Mouse (Mus musculus): Measurements from ENCODE around the gene Gyg. TPM values are rescaled to one million over a fixed set of nuclear protein-coding genes. Genes with fewer than 3 reads are reported as not detected.
A peak's percentile ranks its signal among the peaks of the same experiment; 100 is the strongest.
"Not testable (repeated sequence)": the region's sequence is repeated elsewhere in the genome, so short reads cannot be mapped to it uniquely, and the experiment has no call there.

Gene Gyg
- polyA plus RNA-seq, 1 experiment, result 28.5 TPM

GRCm38 (mm10) chr3:20130456-20131349 is 24.4 kb downstream of the Gyg start:
- TF ChIP-seq CTCF (IDR thresholded peaks at IDR 0.05; ENCODE audit: borderline replicate concordance, extremely low read depth, insufficient read depth, insufficient read length), result no peak
- no peak for TF ChIP-seq POLR2A (IDR thresholded peaks at IDR 0.05; ENCODE audit: borderline replicate concordance, extremely low read depth, insufficient read depth, insufficient read length, poor library complexity, severe bottlenecking)
- DNase-seq (ENCODE audit: low read depth), result no peak

GRCm38 (mm10) chr3:20129491-20129890 is 25.6 kb downstream of the Gyg start:
- TF ChIP-seq CTCF (IDR thresholded peaks at IDR 0.05; ENCODE audit: borderline replicate concordance, extremely low read depth, insufficient read depth, insufficient read length), result no peak
- TF ChIP-seq POLR2A (IDR thresholded peaks at IDR 0.05; ENCODE audit: borderline replicate concordance, extremely low read depth, insufficient read depth, insufficient read length, poor library complexity, severe bottlenecking), result no peak
- DNase-seq (ENCODE audit: low read depth), result no peak

GRCm38 (mm10) chr3:20127047-20127595 is 28.0 kb downstream of the Gyg start:
- TF ChIP-seq CTCF (IDR thresholded peaks at IDR 0.05; ENCODE audit: borderline replicate concordance, extremely low read depth, insufficient read depth, insufficient read length), result peak; percentile 14; the same call in 1 of the 2 replicates
- TF ChIP-seq POLR2A (IDR thresholded peaks at IDR 0.05; ENCODE audit: borderline replicate concordance, extremely low read depth, insufficient read depth, insufficient read length, poor library complexity, severe bottlenecking), result no peak
- no peak for DNase-seq (ENCODE audit: low read depth)

GRCm38 (mm10) chr3:20125604-20126003 is 29.5 kb downstream of the Gyg start:
- DNase-seq (ENCODE audit: low read depth), result peak; percentile 6
- TF ChIP-seq POLR2A (IDR thresholded peaks at IDR 0.05; ENCODE audit: borderline replicate concordance, extremely low read depth, insufficient read depth, insufficient read length, poor library complexity, severe bottlenecking) (no peak), CTCF (IDR thresholded peaks at IDR 0.05; ENCODE audit: borderline replicate concordance, extremely low read depth, insufficient read depth, insufficient read length) (no peak)

GRCm38 (mm10) chr3:20121582-20121981 is 33.5 kb downstream of the Gyg start:
- not testable (repeated sequence) for DNase-seq (ENCODE audit: low read depth)

- DNase-seq (ENCODE audit: low read depth), result no peak
- TF ChIP-seq POLR2A (IDR thresholded peaks at IDR 0.05; ENCODE audit: borderline replicate concordance, extremely low read depth, insufficient read depth, insufficient read length, poor library complexity, severe bottlenecking), result no peak
- TF ChIP-seq CTCF (IDR thresholded peaks at IDR 0.05; ENCODE audit: borderline replicate concordance, extremely low read depth, insufficient read depth, insufficient read length), result no peak
Measured at GRCm38 (mm10) chr3:20119686-20120244, 35.4 kb downstream of the Gyg start.

- TF ChIP-seq POLR2A (IDR thresholded peaks at IDR 0.05; ENCODE audit: borderline replicate concordance, extremely low read depth, insufficient read depth, insufficient read length, poor library complexity, severe bottlenecking) (no peak), CTCF (IDR thresholded peaks at IDR 0.05; ENCODE audit: borderline replicate concordance, extremely low read depth, insufficient read depth, insufficient read length) (no peak)
- DNase-seq (ENCODE audit: low read depth), result no peak
Measured at GRCm38 (mm10) chr3:20119044-20119591, 36.0 kb downstream of the Gyg start.

- TF ChIP-seq POLR2A (IDR thresholded peaks at IDR 0.05; ENCODE audit: borderline replicate concordance, extremely low read depth, insufficient read depth, insufficient read length, poor library complexity, severe bottlenecking) (no peak), CTCF (IDR thresholded peaks at IDR 0.05; ENCODE audit: borderline replicate concordance, extremely low read depth, insufficient read depth, insufficient read length) (no peak)
- DNase-seq (ENCODE audit: low read depth), result no peak
Measured at GRCm38 (mm10) chr3:20111913-20112312, 43.2 kb downstream of the Gyg start.

GRCm38 (mm10) chr3:20108881-20109280 is 46.2 kb downstream of the Gyg start:
- no peak for TF ChIP-seq CTCF (IDR thresholded peaks at IDR 0.05; ENCODE audit: borderline replicate concordance, extremely low read depth, insufficient read depth, insufficient read length)
- no peak for TF ChIP-seq POLR2A (IDR thresholded peaks at IDR 0.05; ENCODE audit: borderline replicate concordance, extremely low read depth, insufficient read depth, insufficient read length, poor library complexity, severe bottlenecking)
- peak; percentile 22 for DNase-seq (ENCODE audit: low read depth)

- no peak for DNase-seq (ENCODE audit: low read depth)
- TF ChIP-seq POLR2A (IDR thresholded peaks at IDR 0.05; ENCODE audit: borderline replicate concordance, extremely low read depth, insufficient read depth, insufficient read length, poor library complexity, severe bottlenecking), result no peak
- TF ChIP-seq CTCF (IDR thresholded peaks at IDR 0.05; ENCODE audit: borderline replicate concordance, extremely low read depth, insufficient read depth, insufficient read length), result no peak
Measured at GRCm38 (mm10) chr3:20104776-20105175, 50.3 kb downstream of the Gyg start.

GRCm38 (mm10) chr3:20104318-20104717 is 50.8 kb downstream of the Gyg start:
- TF ChIP-seq CTCF (IDR thresholded peaks at IDR 0.05; ENCODE audit: borderline replicate concordance, extremely low read depth, insufficient read depth, insufficient read length) (no peak), POLR2A (IDR thresholded peaks at IDR 0.05; ENCODE audit: borderline replicate concordance, extremely low read depth, insufficient read depth, insufficient read length, poor library complexity, severe bottlenecking) (no peak)
- DNase-seq (ENCODE audit: low read depth), result no peak
